Mouse (Mus musculus): ENCODE data around the gene Pomgnt2. TPM values are rescaled to one million over a fixed set of nuclear protein-coding genes. Genes with fewer than 3 reads are reported as not detected.

Pomgnt2 gene
- polyA plus RNA-seq, 1 experiment from 2014 or later, result 15.6 TPM

DNA sequence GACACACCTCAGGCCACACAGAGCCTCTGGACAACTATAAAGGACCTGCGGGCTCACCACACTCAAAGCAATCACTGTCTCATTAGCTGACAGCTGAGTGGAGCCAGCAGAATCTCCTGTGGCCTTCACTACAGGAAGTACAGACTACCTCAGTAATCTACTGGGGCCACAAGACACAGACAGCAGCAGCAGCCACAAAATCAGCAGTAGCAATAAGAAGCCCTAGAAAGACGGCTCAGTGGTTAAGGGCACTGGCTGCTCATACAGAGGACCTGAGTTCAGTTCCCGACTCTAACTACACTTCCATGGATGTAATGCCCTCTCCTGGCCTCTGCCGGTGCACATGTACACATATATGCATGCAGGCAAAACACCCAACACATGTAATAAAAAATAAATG, 23.4 kb upstream of the Pomgnt2 start:
- no peaks in the 10 kb centered on the region for H3K27me3 ChIP-seq (ENCODE audit: control insufficient read depth, insufficient read depth, low read length)
- no peaks in the 10 kb centered on the region for H3K36me3 ChIP-seq (ENCODE audit: control insufficient read depth, insufficient read depth, low read length)
- no peak overlapping the region for H3K4me2 ChIP-seq (ENCODE audit: low read depth, low read length)
- no peak overlapping the region for H3K4me3 ChIP-seq (replicated peaks; ENCODE audit: low read length)
- H3K9ac ChIP-seq (ENCODE audit: low read length), result no peak overlapping the region
- 87% methylated on average over 4 of the region's 4 CpGs for WGBS
- peaks cover 10% of the 10 kb centered on the region; the same call in 1 of the 2 replicates for H3K4me1 ChIP-seq (ENCODE audit: control insufficient read depth, insufficient read depth, low read length)
- no peak for ATAC-seq (ENCODE audit: insufficient read depth, low FRiP score)
- no peaks in the 10 kb centered on the region for H3K9me3 ChIP-seq (replicated peaks; ENCODE audit: control insufficient read depth, low read length)
- H3K27ac ChIP-seq (ENCODE audit: low read length), result no peak overlapping the region

DNA sequence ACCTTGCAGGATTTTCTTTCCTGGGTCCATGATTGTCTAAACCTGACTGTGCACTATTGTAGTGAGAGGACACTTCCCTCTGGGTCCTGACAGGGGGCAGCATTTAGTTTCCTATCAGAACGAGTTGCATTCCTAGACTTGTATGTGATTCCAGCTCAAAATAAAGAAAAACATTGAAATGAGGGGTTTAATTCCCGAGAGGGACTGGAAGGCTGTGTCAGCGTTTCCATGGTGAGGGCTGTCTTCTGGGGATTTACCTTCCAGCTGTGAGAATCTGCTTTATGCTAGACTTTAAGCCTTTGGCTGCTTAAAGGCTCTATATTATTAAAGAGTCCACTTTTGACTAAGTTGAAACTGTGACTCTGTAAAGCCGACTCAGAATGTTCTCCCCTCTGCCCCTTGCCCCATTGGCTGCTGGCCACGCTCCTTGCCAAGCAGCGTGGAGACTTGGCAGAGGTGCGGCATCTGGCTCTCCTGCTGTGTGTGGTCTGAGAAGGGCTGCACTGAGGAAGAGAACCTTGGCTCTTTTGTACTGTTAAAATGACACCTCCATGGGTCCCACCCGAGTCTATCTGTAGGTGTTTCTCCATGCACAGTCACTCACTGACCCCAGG, 22.0 kb upstream of the Pomgnt2 start:
- peak overlapping the region; percentile 0; the same call in 1 of the 2 replicates for H3K4me2 ChIP-seq (ENCODE audit: low read depth, low read length)
- H3K27ac ChIP-seq (ENCODE audit: low read length), result peak overlapping the region; percentile 14; the same call in 1 of the 2 replicates

DNA sequence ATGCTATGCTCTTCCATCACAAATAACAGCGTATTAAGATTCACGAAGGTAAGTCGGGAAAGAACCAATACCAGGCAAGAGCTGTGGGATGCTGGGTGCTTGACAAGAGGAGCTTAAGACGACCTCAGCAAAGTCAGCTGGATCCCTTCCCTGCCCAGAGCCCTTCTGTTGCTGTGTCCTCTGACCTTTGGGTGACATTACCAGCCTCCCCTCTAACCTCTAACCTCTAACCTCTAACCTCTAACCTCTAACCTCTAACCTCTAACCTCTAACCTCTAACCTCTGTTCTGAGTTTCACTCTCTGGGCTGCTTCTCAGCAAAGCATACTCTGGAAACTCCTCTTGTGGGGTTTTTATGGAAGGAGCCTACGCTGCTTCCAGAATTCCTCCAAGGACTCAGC, 21.2 kb upstream of the Pomgnt2 start:
- Histone ChIP-seq H3K9ac (ENCODE audit: low read length) (no peak overlapping the region), H3K9me3 (replicated peaks; ENCODE audit: control insufficient read depth, low read length) (no peaks in the 10 kb centered on the region), H3K4me3 (replicated peaks; ENCODE audit: low read length) (no peak overlapping the region), H3K4me2 (ENCODE audit: low read depth, low read length) (no peak overlapping the region), H3K4me1 (ENCODE audit: control insufficient read depth, insufficient read depth, low read length) (0 out of 2 replicates have a peak, but pooled peaks cover 6% of the 10 kb centered on the region), H3K27me3 (ENCODE audit: control insufficient read depth, insufficient read depth, low read length) (no peaks in the 10 kb centered on the region), H3K36me3 (ENCODE audit: control insufficient read depth, insufficient read depth, low read length) (no peaks in the 10 kb centered on the region), H3K27ac (ENCODE audit: low read length) (no peak overlapping the region)
- WGBS, result 77% methylated on average over 5 of the region's 5 CpGs
- ATAC-seq (ENCODE audit: insufficient read depth, low FRiP score), result no peak

More for the DNA sequence above, 22.0 kb upstream of the Pomgnt2 start:
- no peaks in the 10 kb centered on the region for H3K27me3 ChIP-seq (ENCODE audit: control insufficient read depth, insufficient read depth, low read length)
- ATAC-seq (ENCODE audit: insufficient read depth, low FRiP score), result peak; percentile 77
- WGBS, result 10% methylated on average over 8 of the region's 8 CpGs
- H3K9ac ChIP-seq (ENCODE audit: low read length), result no peak overlapping the region
- no peaks in the 10 kb centered on the region for H3K9me3 ChIP-seq (replicated peaks; ENCODE audit: control insufficient read depth, low read length)
- no peaks in the 10 kb centered on the region for H3K36me3 ChIP-seq (ENCODE audit: control insufficient read depth, insufficient read depth, low read length)
- H3K4me3 ChIP-seq (replicated peaks; ENCODE audit: low read length), result no peak overlapping the region
- H3K4me1 ChIP-seq (ENCODE audit: control insufficient read depth, insufficient read depth, low read length), result 0 out of 2 replicates have a peak, but pooled peaks cover 9% of the 10 kb centered on the region

DNA sequence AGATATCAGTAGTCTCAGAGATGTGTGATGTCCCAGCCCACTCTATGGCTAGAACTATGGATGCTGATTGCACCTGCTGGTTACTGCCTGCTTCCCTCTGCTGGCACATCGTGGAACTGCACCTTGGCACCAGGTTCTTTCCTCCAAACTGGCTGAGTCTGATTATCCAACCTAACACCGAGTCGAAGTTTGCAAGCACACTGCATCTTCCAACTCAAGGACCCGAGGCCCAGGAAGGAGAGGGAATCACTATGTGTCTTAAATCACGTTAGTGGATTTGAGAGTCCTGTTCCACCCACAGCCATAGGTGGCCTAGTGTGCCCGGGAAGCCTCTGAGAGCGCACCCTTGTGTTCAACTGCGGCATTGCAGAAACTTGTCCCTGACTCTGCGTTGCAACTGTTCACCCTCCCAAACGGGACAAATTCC, 17.3 kb upstream of the Pomgnt2 start:
- WGBS, result 11% methylated on average over 10 of the region's 10 CpGs
- Histone ChIP-seq H3K4me1 (ENCODE audit: control insufficient read depth, insufficient read depth, low read length) (0 out of 2 replicates have a peak, but pooled peaks cover 4% of the 10 kb centered on the region), H3K27ac (ENCODE audit: low read length) (no peak overlapping the region), H3K9ac (ENCODE audit: low read length) (no peak overlapping the region), H3K4me2 (ENCODE audit: low read depth, low read length) (no peak overlapping the region), H3K4me3 (replicated peaks; ENCODE audit: low read length) (no peak overlapping the region), H3K9me3 (replicated peaks; ENCODE audit: control insufficient read depth, low read length) (no peaks in the 10 kb centered on the region), H3K27me3 (ENCODE audit: control insufficient read depth, insufficient read depth, low read length) (no peaks in the 10 kb centered on the region), H3K36me3 (ENCODE audit: control insufficient read depth, insufficient read depth, low read length) (no peaks in the 10 kb centered on the region)
- ATAC-seq (ENCODE audit: insufficient read depth, low FRiP score), result no peak

DNA sequence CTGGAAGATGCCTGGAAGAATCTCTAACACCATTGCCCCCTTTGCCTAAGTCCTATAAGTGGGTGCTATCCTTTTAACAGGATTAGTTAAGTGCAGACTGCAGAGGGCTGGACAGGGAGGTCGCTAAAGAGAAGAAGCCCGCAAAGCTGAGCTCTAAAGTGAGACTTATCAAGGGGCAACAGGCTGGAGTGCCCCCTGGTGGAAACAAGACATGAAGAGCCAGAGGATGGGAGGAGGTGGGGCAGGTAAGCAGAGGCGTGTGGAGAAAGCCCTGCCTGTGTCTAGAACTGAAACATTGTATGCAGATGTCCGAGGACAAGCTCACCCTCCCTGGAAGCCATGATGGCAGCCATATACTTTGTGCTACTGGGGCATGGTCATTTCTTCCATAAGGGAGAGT, 16.7 kb upstream of the Pomgnt2 start:
- no peaks in the 10 kb centered on the region for H3K4me1 ChIP-seq (ENCODE audit: control insufficient read depth, insufficient read depth, low read length)
- no peak for ATAC-seq (ENCODE audit: insufficient read depth, low FRiP score)
- H3K4me3 ChIP-seq (replicated peaks; ENCODE audit: low read length), result no peak overlapping the region

DNA sequence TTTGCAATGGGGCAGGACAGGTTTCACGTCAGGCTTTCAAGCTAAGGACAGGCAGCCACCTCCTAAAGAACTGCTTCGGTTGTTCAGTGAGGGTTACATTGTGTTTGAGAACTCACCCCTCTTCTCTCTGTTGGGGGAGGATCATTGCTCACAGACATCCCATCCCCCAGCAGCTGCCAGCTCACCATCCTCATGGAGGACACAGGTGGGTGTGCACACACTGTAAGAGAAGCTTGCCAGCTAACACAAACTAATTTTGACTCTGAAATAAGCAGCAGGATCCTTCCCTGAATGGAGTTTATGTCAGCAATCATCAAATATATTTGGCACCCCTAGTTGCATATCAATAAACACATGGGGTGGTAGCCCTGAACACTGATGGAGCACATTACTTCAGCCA, 15.9 kb upstream of the Pomgnt2 start:
- Histone ChIP-seq H3K4me3 (replicated peaks; ENCODE audit: low read length) (no peak overlapping the region), H3K9ac (ENCODE audit: low read length) (no peak overlapping the region), H3K36me3 (ENCODE audit: control insufficient read depth, insufficient read depth, low read length) (no peaks in the 10 kb centered on the region), H3K27me3 (ENCODE audit: control insufficient read depth, insufficient read depth, low read length) (no peaks in the 10 kb centered on the region), H3K27ac (ENCODE audit: low read length) (no peak overlapping the region), H3K4me2 (ENCODE audit: low read depth, low read length) (no peak overlapping the region), H3K4me1 (ENCODE audit: control insufficient read depth, insufficient read depth, low read length) (no peaks in the 10 kb centered on the region), H3K9me3 (replicated peaks; ENCODE audit: control insufficient read depth, low read length) (no peaks in the 10 kb centered on the region)
- no peak for ATAC-seq (ENCODE audit: insufficient read depth, low FRiP score)
- 78% methylated on average over 2 of the region's 2 CpGs for WGBS

More for the DNA sequence above, 16.7 kb upstream of the Pomgnt2 start:
- H3K4me2 ChIP-seq (ENCODE audit: low read depth, low read length), result no peak overlapping the region
- no peaks in the 10 kb centered on the region for H3K9me3 ChIP-seq (replicated peaks; ENCODE audit: control insufficient read depth, low read length)
- no peaks in the 10 kb centered on the region for H3K27me3 ChIP-seq (ENCODE audit: control insufficient read depth, insufficient read depth, low read length)
- no peaks in the 10 kb centered on the region for H3K36me3 ChIP-seq (ENCODE audit: control insufficient read depth, insufficient read depth, low read length)
- WGBS, result 64% methylated on average over 4 of the region's 4 CpGs
- no peak overlapping the region for H3K27ac ChIP-seq (ENCODE audit: low read length)
- no peak overlapping the region for H3K9ac ChIP-seq (ENCODE audit: low read length)

DNA sequence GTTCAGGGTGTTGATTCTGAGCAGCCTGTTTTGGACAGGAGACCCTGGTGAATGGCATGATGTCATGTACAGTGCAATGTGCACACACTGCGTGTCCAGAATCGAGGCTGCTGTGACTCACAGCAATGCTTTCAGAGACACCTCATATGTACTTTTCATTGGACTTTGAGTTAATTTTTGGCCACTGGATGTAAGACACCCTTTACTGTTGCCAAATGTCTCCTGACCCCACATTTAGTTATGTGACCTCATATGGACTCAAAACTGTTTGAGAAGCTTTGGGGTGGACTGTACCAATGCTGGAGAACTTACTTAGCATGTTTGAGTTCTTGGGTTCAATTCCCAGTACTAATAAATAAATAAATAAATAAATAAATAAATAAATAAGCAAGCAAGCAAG, 13.8 kb upstream of the Pomgnt2 start:
- Histone ChIP-seq H3K9me3 (replicated peaks; ENCODE audit: control insufficient read depth, low read length) (no peaks in the 10 kb centered on the region), H3K27ac (ENCODE audit: low read length) (no peak overlapping the region), H3K4me3 (replicated peaks; ENCODE audit: low read length) (no peak overlapping the region), H3K36me3 (ENCODE audit: control insufficient read depth, insufficient read depth, low read length) (no peaks in the 10 kb centered on the region), H3K4me2 (ENCODE audit: low read depth, low read length) (no peak overlapping the region), H3K4me1 (ENCODE audit: control insufficient read depth, insufficient read depth, low read length) (no peaks in the 10 kb centered on the region), H3K27me3 (ENCODE audit: control insufficient read depth, insufficient read depth, low read length) (no peaks in the 10 kb centered on the region), H3K9ac (ENCODE audit: low read length) (no peak overlapping the region)
- no peak for ATAC-seq (ENCODE audit: insufficient read depth, low FRiP score)
- WGBS, result 68% methylated on average over 2 of the region's 2 CpGs

DNA sequence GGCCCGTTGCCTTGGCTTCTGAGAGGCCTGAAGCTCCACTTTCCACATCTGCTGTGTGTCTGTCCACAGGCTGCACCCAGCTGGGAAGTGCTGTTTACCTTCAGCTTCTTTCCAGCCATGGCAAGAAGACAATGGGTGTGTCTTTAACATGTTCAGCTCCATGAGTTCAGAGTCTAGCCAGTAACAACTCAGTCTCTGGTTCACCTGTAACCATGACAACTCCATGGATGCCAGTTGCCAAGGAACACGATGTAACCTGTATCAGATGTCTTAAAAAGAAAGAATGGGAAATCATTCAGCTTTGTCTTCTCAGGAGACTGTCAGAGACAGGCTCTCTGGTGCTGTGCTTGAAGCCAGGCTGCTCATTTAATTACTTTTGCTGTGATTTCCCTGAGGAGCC, 12.0 kb upstream of the Pomgnt2 start:
- no peak overlapping the region for H3K9ac ChIP-seq (ENCODE audit: low read length)
- 38% methylated on average over 2 of the region's 2 CpGs for WGBS

DNA sequence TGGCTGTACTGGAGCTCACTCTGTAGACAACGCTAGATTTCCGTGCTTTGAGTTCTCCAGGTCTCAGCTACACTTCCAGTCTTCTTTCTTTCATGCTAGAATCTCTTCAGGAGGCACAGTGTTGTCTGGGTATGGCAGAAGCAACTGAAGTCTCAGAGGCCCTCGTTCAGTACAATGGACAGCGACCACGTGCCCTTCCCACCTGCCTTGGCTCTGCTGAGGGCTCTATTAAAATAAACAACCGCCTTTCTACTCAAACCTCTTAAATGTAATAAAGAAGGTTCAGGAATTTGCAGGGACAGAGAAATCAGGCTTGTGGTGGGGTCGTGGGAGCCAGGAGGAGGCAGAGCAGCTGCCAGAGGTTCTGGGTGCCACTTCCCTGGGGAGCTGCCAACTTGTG, 9.7 kb upstream of the Pomgnt2 start:
- no peaks in the 10 kb centered on the region for H3K36me3 ChIP-seq (ENCODE audit: control insufficient read depth, insufficient read depth, low read length)
- 4% methylated on average over 7 of the region's 7 CpGs for WGBS
- H3K27me3 ChIP-seq (ENCODE audit: control insufficient read depth, insufficient read depth, low read length), result no peaks in the 10 kb centered on the region

More for the DNA sequence above, 12.0 kb upstream of the Pomgnt2 start:
- Histone ChIP-seq H3K27ac (ENCODE audit: low read length) (no peak overlapping the region), H3K4me2 (ENCODE audit: low read depth, low read length) (no peak overlapping the region), H3K27me3 (ENCODE audit: control insufficient read depth, insufficient read depth, low read length) (no peaks in the 10 kb centered on the region), H3K36me3 (ENCODE audit: control insufficient read depth, insufficient read depth, low read length) (no peaks in the 10 kb centered on the region), H3K4me3 (replicated peaks; ENCODE audit: low read length) (no peak overlapping the region), H3K9me3 (replicated peaks; ENCODE audit: control insufficient read depth, low read length) (no peaks in the 10 kb centered on the region), H3K4me1 (ENCODE audit: control insufficient read depth, insufficient read depth, low read length) (no peaks in the 10 kb centered on the region)
- ATAC-seq (ENCODE audit: insufficient read depth, low FRiP score), result no peak

More for the DNA sequence above, 9.7 kb upstream of the Pomgnt2 start:
- Histone ChIP-seq H3K4me3 (replicated peaks; ENCODE audit: low read length) (no peak overlapping the region), H3K9ac (ENCODE audit: low read length) (no peak overlapping the region), H3K27ac (ENCODE audit: low read length) (no peak overlapping the region), H3K4me2 (ENCODE audit: low read depth, low read length) (no peak overlapping the region), H3K9me3 (replicated peaks; ENCODE audit: control insufficient read depth, low read length) (no peaks in the 10 kb centered on the region), H3K4me1 (ENCODE audit: control insufficient read depth, insufficient read depth, low read length) (no peaks in the 10 kb centered on the region)
- peak; percentile 53; the same call in 1 of the 2 replicates for ATAC-seq (ENCODE audit: insufficient read depth, low FRiP score)
